Mouse (Mus musculus) cortical plate, adult 2 months (tissue): Measurements from ENCODE around the gene Hormad2. TPM values are rescaled to one million over a fixed set of nuclear protein-coding genes. Genes with fewer than 3 reads are reported as not detected.

Experiments used
- H3K27ac ChIP-seq: fragments of 200-500 bp; 2 replicates; pipeline ENCODE4 v1.5.1; 2012; ENCODE audit warnings: low read length, control low read depth, inconsistent platforms; ENCODE audit not compliant: insufficient read depth
- H3K4me1 ChIP-seq: fragments of 200-500 bp; 2 replicates; pipeline ENCODE4 v1.6.1; 2011; ENCODE audit warnings: low read length; ENCODE audit not compliant: control insufficient read depth, insufficient read depth
- H3K4me3 ChIP-seq: fragments of 200-500 bp; 2 replicates; pipeline ENCODE4 v1.5.1; 2011; ENCODE audit warnings: mild to moderate bottlenecking, low read length, control low read depth; ENCODE audit not compliant: insufficient read depth
- CTCF ChIP-seq: fragments of 200-500 bp; IDR thresholded peaks from 2 replicates; pipeline ENCODE4 v1.5.1; 2011; ENCODE audit warnings: mild to moderate bottlenecking, control low read depth, low read length; ENCODE audit not compliant: insufficient read depth; ENCODE audit errors: extremely low read depth
- POLR2A ChIP-seq: fragments of 200-500 bp; IDR thresholded peaks from 2 replicates; pipeline ENCODE4 v1.6.1; 2011; ENCODE audit warnings: mild to moderate bottlenecking, low read length, control low read depth; ENCODE audit not compliant: insufficient read depth; ENCODE audit errors: extremely low read depth
- polyA plus RNA-seq: library from polyadenylated mRNA; depleted of rRNA; stranded (reverse); fragments of >200 nt; gene quantifications from 2 replicates; pipeline ENCODE4 v1.2.3, GENCODE M21; 2012; rRNA removed

The Hormad2 gene
- polyA plus RNA-seq, 1 experiment: 0.13 TPM

GRCm38 (mm10) chr11:4299191-4299590 is 141.7 kb downstream of the Hormad2 start:
- Histone ChIP-seq H3K27ac (no peak overlapping the region), H3K4me1 (0 out of 2 replicates have a peak, but pooled peaks cover 2% of the 10 kb centered on the region), H3K4me3 (no peak overlapping the region)
- TF ChIP-seq CTCF (no peak), POLR2A (no peak)

DNA sequence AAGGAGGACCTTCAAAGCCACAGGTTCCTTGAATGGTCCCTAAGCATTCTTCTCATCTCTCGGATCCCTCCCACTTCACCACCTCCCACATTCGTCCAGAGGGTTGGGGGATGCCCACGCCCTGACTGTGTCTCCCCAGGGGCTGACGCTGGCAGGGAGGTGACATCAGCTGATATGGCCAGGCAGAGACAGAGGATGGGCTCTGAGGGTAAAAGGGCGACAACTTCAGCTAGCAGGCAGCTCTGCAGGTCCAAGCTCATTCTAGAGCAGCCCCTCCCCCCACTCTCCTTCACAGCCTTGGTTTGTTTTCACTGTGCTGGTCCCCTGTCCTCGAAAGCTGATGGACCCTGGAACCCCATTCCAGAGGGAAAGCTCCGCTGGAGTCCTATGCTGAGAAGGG is 142.3 kb downstream of the Hormad2 start:
- Histone ChIP-seq H3K27ac (no peak overlapping the region), H3K4me3 (no peak overlapping the region), H3K4me1 (0 out of 2 replicates have a peak, but pooled peaks cover 2% of the 10 kb centered on the region)
- TF ChIP-seq POLR2A: no peak
- no peak for TF ChIP-seq CTCF

DNA sequence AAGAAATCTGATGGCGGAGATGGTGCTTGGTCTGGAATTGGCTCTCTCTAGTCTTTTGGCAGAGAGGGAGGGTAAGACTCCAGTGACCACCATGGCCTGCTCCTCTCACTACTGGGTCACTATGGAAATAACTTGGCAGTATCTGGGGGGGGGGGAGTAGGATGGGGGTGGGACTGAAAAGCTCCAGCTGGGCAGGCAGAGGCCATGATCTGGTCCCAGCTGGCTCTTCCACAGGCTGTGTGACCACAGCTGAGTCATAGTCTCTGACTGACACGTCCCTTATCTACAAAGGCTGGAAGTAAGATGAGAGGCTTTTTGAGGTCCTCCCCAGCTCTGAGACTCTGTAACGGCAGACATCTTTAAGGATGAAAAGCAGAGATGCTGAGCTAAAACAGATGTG is 143.2 kb downstream of the Hormad2 start:
- H3K4me1 ChIP-seq: 0 out of 2 replicates have a peak, but pooled peaks cover 2% of the 10 kb centered on the region
- no peak overlapping the region for H3K4me3 ChIP-seq
- TF ChIP-seq CTCF: no peak
- TF ChIP-seq POLR2A: no peak
- H3K27ac ChIP-seq: no peak overlapping the region

DNA sequence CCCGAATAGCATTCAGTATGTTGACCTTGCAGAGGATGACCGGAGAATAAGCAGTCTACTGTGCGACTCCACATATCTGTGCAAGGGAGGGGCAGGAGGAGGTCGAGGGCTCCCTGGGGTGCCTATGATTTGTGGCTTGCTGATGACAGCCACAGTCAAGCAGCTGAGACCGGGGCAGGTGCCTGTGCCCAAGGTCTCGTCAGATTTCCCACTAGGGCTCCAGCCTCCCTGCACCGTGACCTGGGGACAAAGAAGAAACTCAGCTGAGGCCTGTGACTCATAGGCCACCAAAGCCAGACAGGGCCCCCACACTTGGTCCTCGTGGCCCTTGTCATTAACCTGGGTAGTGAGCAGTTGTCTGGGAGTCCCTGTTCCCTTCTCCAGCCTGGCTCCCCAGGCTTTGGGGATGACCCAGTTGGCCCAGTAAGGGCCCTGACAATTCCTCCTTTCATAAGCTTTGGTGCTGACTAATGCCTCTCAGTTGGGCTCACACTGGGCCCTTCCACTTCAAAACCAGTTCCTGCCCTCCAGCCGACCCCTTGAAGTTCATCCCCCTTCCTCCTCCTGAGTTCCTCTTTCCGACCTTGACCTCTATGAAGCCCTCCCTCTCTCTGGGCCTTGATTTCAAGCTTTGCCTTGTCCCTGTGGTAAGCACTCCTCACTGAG is 144.2 kb downstream of the Hormad2 start:
- Histone ChIP-seq H3K27ac (no peak overlapping the region), H3K4me1 (0 out of 2 replicates have a peak, but pooled peaks cover 2% of the 10 kb centered on the region), H3K4me3 (no peak overlapping the region)
- TF ChIP-seq POLR2A (no peak), CTCF (no peak)

Other genes starting within 250 kb of the Hormad2 start
- 3.8 and 5.4 TPM in 2 replicates for gene Castor1, start 222.9 kb downstream of the Hormad2 start, polyA plus RNA-seq
- 0.06 and 0.19 TPM in 2 replicates for gene Osm, start 204.7 kb downstream of the Hormad2 start, polyA plus RNA-seq
- gene Lif, start 183.5 kb downstream of the Hormad2 start, polyA plus RNA-seq: 0.64 and 0.90 TPM in 2 replicates
- gene Mtmr3, start 153.8 kb upstream of the Hormad2 start, polyA plus RNA-seq: 40.9 and 43.8 TPM in 2 replicates
- not detected in 2 replicates for gene Gm11032, start 179.0 kb upstream of the Hormad2 start, polyA plus RNA-seq
- 20.0 and 22.9 TPM in 2 replicates for gene Ascc2, start 196.6 kb upstream of the Hormad2 start, polyA plus RNA-seq